Mouse (Mus musculus) limb, embryonic 12.5 days (tissue): ENCODE data around the gene Gimap8. TPM values are rescaled to one million over a fixed set of nuclear protein-coding genes. Genes with fewer than 3 reads are reported as not detected.

Source experiments
- ATAC-seq: fragments of 200-750 bp; cut with Nextera tagmentation; 2 replicates; pipeline ENCODE4 v1.8.0; 2017; ENCODE audit warnings: low read depth, moderate TSS enrichment; ENCODE audit not compliant: insufficient number of reproducible peaks, insufficient read depth, low FRiP score, low TSS enrichment
- H3K27ac ChIP-seq: fragments of 300-500 bp; sonication (generic); 2 replicates; pipeline ENCODE4 v1.5.1; 2016; ENCODE audit warnings: mild to moderate bottlenecking, moderate library complexity
- H3K27me3 ChIP-seq: fragments of 300-500 bp; sonication (generic); 2 replicates; pipeline ENCODE4 v1.6.1; 2016; ENCODE audit warnings: mild to moderate bottlenecking, moderate library complexity
- H3K36me3 ChIP-seq: fragments of 300-500 bp; sonication (generic); 2 replicates; pipeline ENCODE4 v1.6.1; 2016; ENCODE audit warnings: mild to moderate bottlenecking, moderate library complexity
- H3K4me1 ChIP-seq: fragments of 300-500 bp; sonication (generic); replicated peaks from 2 replicates; pipeline ENCODE4 v1.6.1; 2016
- H3K4me2 ChIP-seq: fragments of 300-500 bp; sonication (generic); 2 replicates; pipeline ENCODE4 v1.6.1; 2016; ENCODE audit warnings: mild to moderate bottlenecking, moderate library complexity
- H3K4me3 ChIP-seq: fragments of 300-500 bp; sonication (generic); replicated peaks from 2 replicates; pipeline ENCODE4 v1.5.1; 2016; ENCODE audit warnings: mild to moderate bottlenecking
- H3K9ac ChIP-seq: fragments of 300-500 bp; sonication (generic); replicated peaks from 2 replicates; pipeline ENCODE4 v1.6.1; 2016; ENCODE audit warnings: mild to moderate bottlenecking, moderate library complexity
- H3K9me3 ChIP-seq: fragments of 300-500 bp; sonication (generic); 2 replicates; pipeline ENCODE4 v1.6.1; 2016; ENCODE audit warnings: mild to moderate bottlenecking, moderate library complexity
- WGBS: fragments of 180-500 bp; shearing (Covaris S2); methylation state at CpG from one replicate; pipeline ENCODE4 v1.1.7; 2016; 5-methylcytosine and 5-hydroxymethylcytosine counted together
- polyA plus RNA-seq: library from polyadenylated mRNA; unstranded; fragments of >200 nt; fragmentation: Nextera tagmentation; extraction: Ambion mirVana; gene quantifications from 2 replicates; pipeline ENCODE4 v1.2.1, GENCODE M21; 2016

Gene Gimap8
- polyA plus RNA-seq, 1 experiment from 2014 or later: 0.66 TPM

GRCm38 (mm10) chr6:48697555-48697930 lies 50.5 kb downstream of the Gimap8 start:
- Histone ChIP-seq H3K4me1 (no peaks in the 10 kb centered on the region), H3K36me3 (no peaks in the 10 kb centered on the region), H3K9ac (no peak overlapping the region), H3K27ac (no peak overlapping the region), H3K27me3 (no peaks in the 10 kb centered on the region), H3K9me3 (0 out of 2 replicates have a peak, but pooled peaks cover 6% of the 10 kb centered on the region), H3K4me3 (no peak overlapping the region), H3K4me2 (no peak overlapping the region)
- no peak for ATAC-seq
- 58% methylated on average over 1 of the region's 1 CpGs for WGBS

GRCm38 (mm10) chr6:48698066-48698856 lies 51.2 kb downstream of the Gimap8 start:
- WGBS: 85% methylated on average over 7 of the region's 7 CpGs
- Histone ChIP-seq H3K9me3 (0 out of 2 replicates have a peak, but pooled peaks cover 6% of the 10 kb centered on the region), H3K4me3 (no peak overlapping the region), H3K27me3 (no peaks in the 10 kb centered on the region), H3K27ac (no peak overlapping the region), H3K4me1 (no peaks in the 10 kb centered on the region), H3K9ac (no peak overlapping the region), H3K4me2 (no peak overlapping the region), H3K36me3 (no peaks in the 10 kb centered on the region)
- ATAC-seq: no peak

GRCm38 (mm10) chr6:48698888-48699287 lies 51.9 kb downstream of the Gimap8 start:
- Histone ChIP-seq H3K36me3 (no peaks in the 10 kb centered on the region), H3K4me2 (no peak overlapping the region), H3K4me3 (no peak overlapping the region), H3K9ac (no peak overlapping the region), H3K9me3 (0 out of 2 replicates have a peak, but pooled peaks cover 6% of the 10 kb centered on the region), H3K27me3 (no peaks in the 10 kb centered on the region), H3K27ac (no peak overlapping the region), H3K4me1 (no peaks in the 10 kb centered on the region)
- 83% methylated on average over 3 of the region's 3 CpGs for WGBS
- no peak for ATAC-seq

GRCm38 (mm10) chr6:48700251-48701075 lies 53.4 kb downstream of the Gimap8 start:
- Histone ChIP-seq H3K36me3 (no peaks in the 10 kb centered on the region), H3K4me3 (no peak overlapping the region), H3K9ac (no peak overlapping the region), H3K27me3 (no peaks in the 10 kb centered on the region), H3K4me2 (no peak overlapping the region), H3K27ac (no peak overlapping the region), H3K9me3 (no peaks in the 10 kb centered on the region), H3K4me1 (no peaks in the 10 kb centered on the region)
- ATAC-seq: no peak
- 55% methylated on average over 5 of the region's 5 CpGs for WGBS

- Histone ChIP-seq H3K9me3 (no peaks in the 10 kb centered on the region), H3K27me3 (no peaks in the 10 kb centered on the region), H3K36me3 (no peaks in the 10 kb centered on the region), H3K4me3 (no peak overlapping the region), H3K4me2 (no peak overlapping the region), H3K4me1 (no peaks in the 10 kb centered on the region), H3K27ac (no peak overlapping the region), H3K9ac (no peak overlapping the region)
- no peak for ATAC-seq
- 90% methylated on average over 7 of the region's 7 CpGs for WGBS
These were observed 55.1 kb downstream of the Gimap8 start for GRCm38 (mm10) chr6:48702146-48702545.

- H3K27ac ChIP-seq: no peak overlapping the region
- H3K27me3 ChIP-seq: no peaks in the 10 kb centered on the region
- H3K9ac ChIP-seq: no peak overlapping the region
- no peaks in the 10 kb centered on the region for H3K4me1 ChIP-seq
- no peak overlapping the region for H3K4me2 ChIP-seq
- no peaks in the 10 kb centered on the region for H3K36me3 ChIP-seq
- H3K4me3 ChIP-seq: no peak overlapping the region
- ATAC-seq: no peak
- no peaks in the 10 kb centered on the region for H3K9me3 ChIP-seq
- WGBS: 69% methylated on average over 5 of the region's 5 CpGs
These were observed 55.6 kb downstream of the Gimap8 start for GRCm38 (mm10) chr6:48702601-48703000.

- H3K9me3 ChIP-seq: no peaks in the 10 kb centered on the region
- H3K4me1 ChIP-seq: no peaks in the 10 kb centered on the region
- H3K4me2 ChIP-seq: no peak overlapping the region
- no peak overlapping the region for H3K27ac ChIP-seq
- H3K9ac ChIP-seq: no peak overlapping the region
- no peak for ATAC-seq
- no peak overlapping the region for H3K4me3 ChIP-seq
- H3K27me3 ChIP-seq: no peaks in the 10 kb centered on the region
- H3K36me3 ChIP-seq: no peaks in the 10 kb centered on the region
These were observed 57.1 kb downstream of the Gimap8 start for GRCm38 (mm10) chr6:48704146-48704545.

- Histone ChIP-seq H3K36me3 (no peaks in the 10 kb centered on the region), H3K9ac (no peak overlapping the region), H3K27ac (no peak overlapping the region), H3K4me3 (no peak overlapping the region), H3K4me2 (no peak overlapping the region; the same call in 1 of the 2 replicates), H3K9me3 (no peaks in the 10 kb centered on the region), H3K27me3 (no peaks in the 10 kb centered on the region), H3K4me1 (no peaks in the 10 kb centered on the region)
- 67% methylated on average over 3 of the region's 3 CpGs for WGBS
- ATAC-seq: no peak
These were observed 59.1 kb downstream of the Gimap8 start for GRCm38 (mm10) chr6:48706130-48706529.

Other genes starting within 250 kb of the Gimap8 start
- 23.5 and 23.7 TPM in 2 replicates for gene Zfp467, start 201.4 kb upstream of the Gimap8 start, polyA plus RNA-seq
- gene Sspo, start 199.0 kb upstream of the Gimap8 start, polyA plus RNA-seq: 0.33 and 0.38 TPM in 2 replicates
- gene Atp6v0e2, start 109.6 kb upstream of the Gimap8 start, polyA plus RNA-seq: 5.5 and 6.9 TPM in 2 replicates
- gene Lrrc61, start 92.4 kb upstream of the Gimap8 start, polyA plus RNA-seq: 9.0 and 11.4 TPM in 2 replicates
- 4.9 and 6.9 TPM in 2 replicates for gene Rarres2, start 74.4 kb upstream of the Gimap8 start, polyA plus RNA-seq
- not detected in 2 replicates for gene Gm45021, start 57.6 kb upstream of the Gimap8 start, polyA plus RNA-seq
- 43.2 and 46.4 TPM in 2 replicates for gene Repin1, start 53.4 kb upstream of the Gimap8 start, polyA plus RNA-seq
- 0.72 TPM in 1 of 2 replicates, not detected in the other for gene Gm44965, start 53.3 kb upstream of the Gimap8 start, polyA plus RNA-seq
- 9.7 and 10.5 TPM in 2 replicates for gene Zfp775, start 45.2 kb upstream of the Gimap8 start, polyA plus RNA-seq
- gene AI854703, start 20.5 kb upstream of the Gimap8 start, polyA plus RNA-seq: 0.79 and 1.3 TPM in 2 replicates
- 5.8 and 5.9 TPM in 2 replicates for gene Gimap9, start 28.9 kb downstream of the Gimap8 start, polyA plus RNA-seq
- gene Gimap4, start 37.3 kb downstream of the Gimap8 start, polyA plus RNA-seq: 10.0 and 10.5 TPM in 2 replicates
- gene Gimap6, start 61.0 kb downstream of the Gimap8 start, polyA plus RNA-seq: 12.9 and 14.1 TPM in 2 replicates
- gene Gm28053, start 71.4 kb downstream of the Gimap8 start, polyA plus RNA-seq: 1.6 and 2.5 TPM in 2 replicates
- not detected in 2 replicates for gene Gimap7, start 71.4 kb downstream of the Gimap8 start, polyA plus RNA-seq
- 7.6 and 7.9 TPM in 2 replicates for gene Gimap1, start 91.8 kb downstream of the Gimap8 start, polyA plus RNA-seq
- gene Gimap5, start 99.0 kb downstream of the Gimap8 start, polyA plus RNA-seq: 1.4 and 1.6 TPM in 2 replicates
- not detected in 2 replicates for gene Gimap3, start 123.6 kb downstream of the Gimap8 start, polyA plus RNA-seq
- gene Tmem176a, start 193.7 kb downstream of the Gimap8 start, polyA plus RNA-seq: 37.4 and 38.9 TPM in 2 replicates
- 120 and 128 TPM in 2 replicates for gene Tmem176b, start 194.3 kb downstream of the Gimap8 start, polyA plus RNA-seq
- not detected in 2 replicates for gene Aoc1, start 225.7 kb downstream of the Gimap8 start, polyA plus RNA-seq